Mouse (Mus musculus): Measurements from ENCODE around the gene Gas6.

Gene Gas6

DNA sequence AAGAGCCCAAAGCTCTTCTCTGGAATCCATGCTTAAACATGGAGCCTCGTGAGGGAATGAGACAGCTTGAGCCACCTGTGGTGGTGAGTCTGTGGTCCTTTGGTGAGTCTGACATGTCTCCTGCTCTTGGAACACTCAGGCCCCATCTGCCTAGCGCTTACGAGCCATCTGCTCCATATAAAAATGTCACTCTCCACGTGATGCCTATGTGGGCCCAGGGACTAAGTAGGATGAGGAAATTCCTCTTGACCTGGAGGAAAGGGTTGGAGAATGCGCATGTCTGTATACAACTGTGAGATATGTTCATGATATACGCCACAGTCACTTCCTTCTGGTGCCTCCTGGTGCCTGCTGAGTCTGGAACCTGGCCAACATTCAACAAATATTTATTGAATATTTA, 18.4 kb upstream of the Gas6 start:
- in situ Hi-C loops (cut with MboI; ENCODE audit: low pct_unique_long_range_greater_than_20kb in 1 of 2, low sequenced_read_pairs in 2 of 2, unreplicated experiment in 1 of 2), result no loop called here

DNA sequence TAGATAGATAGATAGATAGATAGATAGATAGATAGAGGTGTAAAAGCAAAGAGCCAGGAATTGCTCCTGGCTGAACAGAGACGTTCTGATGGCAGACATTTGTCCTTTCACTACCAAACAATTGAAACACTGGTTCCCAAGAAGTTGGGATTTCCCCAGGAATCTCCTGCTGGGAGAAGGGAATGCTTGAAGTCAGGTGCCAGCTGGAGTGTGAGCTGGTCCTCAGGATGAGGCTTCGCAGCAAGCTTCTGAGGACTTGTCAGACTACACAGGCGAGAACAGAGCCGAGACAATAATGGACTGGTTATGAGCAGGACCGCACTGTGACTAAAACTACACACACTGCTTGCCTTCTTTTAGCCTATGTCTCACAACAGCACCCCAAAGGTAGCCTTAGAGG, 17.7 kb upstream of the Gas6 start:
- in situ Hi-C loops (cut with MboI; ENCODE audit: low pct_unique_long_range_greater_than_20kb in 1 of 2, low sequenced_read_pairs in 2 of 2, unreplicated experiment in 1 of 2), result no loop called here

DNA sequence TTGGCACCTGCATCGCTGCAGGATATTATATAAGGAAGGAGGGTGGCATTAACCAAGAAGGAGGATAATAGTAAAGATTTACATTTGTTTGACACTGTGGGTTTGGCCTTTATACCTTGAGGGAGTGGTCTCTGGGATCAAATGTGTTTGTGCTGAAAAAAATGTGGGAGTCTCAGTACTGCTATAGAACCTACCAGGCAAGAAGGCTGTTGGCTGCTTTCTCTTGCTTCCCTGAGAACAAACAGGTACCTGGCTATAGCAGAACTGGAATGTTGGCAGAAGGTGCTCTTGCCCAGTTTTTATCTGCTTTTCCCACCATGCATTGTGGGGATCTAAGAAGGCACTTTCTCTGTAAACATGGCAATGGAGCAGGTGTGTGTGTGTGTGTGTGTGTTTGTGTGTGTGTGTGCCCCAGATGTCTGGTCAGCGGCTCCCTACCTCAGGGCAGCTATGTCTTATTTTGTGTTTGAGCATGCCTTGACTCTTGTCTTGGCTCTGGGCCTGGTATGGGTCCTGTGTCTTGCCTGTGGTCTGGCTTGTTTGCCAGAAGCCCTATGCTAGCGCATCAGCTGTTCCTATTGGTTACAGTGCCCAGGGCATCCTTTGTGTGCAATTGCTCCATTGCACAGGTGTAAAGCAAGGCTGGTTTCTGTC, 13.1 kb upstream of the Gas6 start:
- in situ Hi-C loops (cut with MboI; ENCODE audit: low pct_unique_long_range_greater_than_20kb in 1 of 2, low sequenced_read_pairs in 2 of 2, unreplicated experiment in 1 of 2), result no loop called here

DNA sequence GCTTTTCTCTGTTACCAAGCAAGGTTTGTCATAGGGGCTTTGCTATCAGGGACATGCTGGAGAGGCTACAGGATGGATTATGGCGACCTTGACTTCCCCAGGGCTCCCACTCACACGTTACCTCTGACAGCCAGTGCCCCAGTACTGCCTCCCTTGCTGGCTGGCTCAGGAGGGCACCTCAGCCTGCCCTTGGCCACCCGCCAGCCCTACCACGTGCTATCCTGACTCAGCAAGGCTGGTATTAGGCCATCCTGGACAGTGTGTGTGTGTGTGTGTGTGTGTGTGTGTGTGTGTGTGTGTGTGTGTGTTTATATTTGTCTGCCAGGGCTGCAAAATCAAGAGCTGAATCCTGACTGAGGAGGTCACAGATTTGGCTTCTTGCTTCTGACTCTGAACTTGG, 12.6 kb upstream of the Gas6 start:
- in situ Hi-C loops (cut with MboI; ENCODE audit: low pct_unique_long_range_greater_than_20kb in 1 of 2, low sequenced_read_pairs in 2 of 2, unreplicated experiment in 1 of 2), result no loop called here

DNA sequence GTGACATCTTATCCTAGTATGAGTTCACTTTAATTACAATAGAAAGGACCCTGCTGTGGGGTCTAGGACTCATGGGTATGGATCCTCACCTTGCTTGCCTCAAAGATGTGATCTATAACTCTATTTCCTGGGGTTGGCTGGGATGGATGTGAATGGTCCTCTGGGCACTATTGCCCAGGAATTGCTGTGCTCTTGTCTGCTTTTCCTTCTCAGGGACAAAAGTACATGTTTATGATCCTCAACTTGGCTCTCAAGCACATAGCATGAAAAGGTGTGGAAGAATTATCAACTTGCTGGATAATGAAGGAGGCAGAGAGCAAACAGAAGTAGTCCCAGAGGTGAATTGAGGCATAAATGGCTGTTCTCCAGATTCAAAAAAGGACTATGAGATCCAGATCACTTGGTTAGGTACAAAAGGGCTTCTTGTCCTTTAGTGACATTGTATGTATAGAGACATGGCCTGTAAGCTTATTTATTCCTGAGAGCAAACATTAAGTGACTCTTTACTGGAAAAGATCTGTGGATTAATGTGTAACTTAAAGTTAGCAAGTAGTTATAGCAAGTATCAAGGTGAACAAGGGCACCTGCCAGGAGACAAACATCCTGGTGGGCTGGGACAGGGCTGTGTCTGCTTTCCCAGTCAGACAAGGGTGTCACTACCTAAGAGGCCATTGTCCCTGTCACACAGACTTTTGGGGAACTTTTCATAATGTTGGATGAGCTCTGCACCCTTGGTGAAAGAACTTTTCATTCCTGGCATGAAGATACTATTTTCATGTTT, 10.8 kb upstream of the Gas6 start:
- in situ Hi-C loops (cut with MboI; ENCODE audit: low pct_unique_long_range_greater_than_20kb in 1 of 2, low sequenced_read_pairs in 2 of 2, unreplicated experiment in 1 of 2), result no loop called here

DNA sequence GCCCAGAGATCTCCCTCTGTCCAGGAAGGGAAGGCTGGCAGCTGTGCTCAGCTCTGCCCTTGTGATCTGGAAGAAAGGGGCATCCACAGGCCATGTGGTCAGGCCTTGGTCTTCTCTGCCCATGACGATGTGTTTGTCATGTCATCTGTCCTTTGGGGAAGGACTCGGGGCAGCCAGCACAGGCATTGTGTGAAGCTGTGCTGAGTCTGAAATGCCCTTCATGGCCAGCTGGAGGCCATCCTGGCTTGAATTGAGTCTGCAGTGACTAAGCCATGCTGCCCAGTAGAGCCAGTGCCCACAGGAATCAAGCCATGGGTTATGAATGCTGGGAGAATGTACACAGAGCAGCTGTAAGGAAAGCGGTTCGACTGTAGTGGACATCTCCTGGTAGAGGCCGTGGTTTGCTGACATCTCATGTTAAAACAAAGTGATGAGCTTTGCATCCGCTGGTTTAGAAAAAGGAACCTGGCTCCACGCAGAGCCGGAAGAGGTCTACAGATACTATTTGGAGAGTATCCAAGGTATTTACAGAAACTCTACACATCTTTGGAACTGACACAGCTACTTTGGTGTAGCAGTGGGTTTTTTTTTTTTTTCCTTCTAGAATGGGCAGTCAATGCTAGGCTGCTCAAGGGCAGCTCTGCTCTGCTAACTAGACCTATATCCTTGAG, 9.8 kb upstream of the Gas6 start:
- in situ Hi-C loops (cut with MboI; ENCODE audit: low pct_unique_long_range_greater_than_20kb in 1 of 2, low sequenced_read_pairs in 2 of 2, unreplicated experiment in 1 of 2), result no loop called here

DNA sequence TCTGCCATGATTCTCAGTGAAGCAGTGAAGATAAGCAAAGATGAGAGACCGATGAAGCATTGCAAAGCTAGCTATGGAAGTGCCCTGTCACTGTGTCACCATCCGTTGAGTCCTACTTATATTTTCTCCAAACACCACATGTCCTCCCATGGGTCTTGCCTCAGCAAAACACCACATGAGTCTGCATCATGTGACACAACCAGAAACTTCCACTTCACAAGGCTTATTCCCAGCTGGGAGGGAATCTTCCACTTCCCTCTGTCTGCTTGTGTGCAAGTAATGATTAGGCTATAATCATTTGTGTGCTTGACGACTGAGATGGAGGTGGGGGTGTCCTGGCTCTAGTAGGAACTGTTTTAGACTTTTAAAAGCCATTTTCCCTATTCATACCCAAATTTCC, 6.9 kb upstream of the Gas6 start:
- in situ Hi-C loops (cut with MboI; ENCODE audit: low pct_unique_long_range_greater_than_20kb in 1 of 2, low sequenced_read_pairs in 2 of 2, unreplicated experiment in 1 of 2), result no loop called here

DNA sequence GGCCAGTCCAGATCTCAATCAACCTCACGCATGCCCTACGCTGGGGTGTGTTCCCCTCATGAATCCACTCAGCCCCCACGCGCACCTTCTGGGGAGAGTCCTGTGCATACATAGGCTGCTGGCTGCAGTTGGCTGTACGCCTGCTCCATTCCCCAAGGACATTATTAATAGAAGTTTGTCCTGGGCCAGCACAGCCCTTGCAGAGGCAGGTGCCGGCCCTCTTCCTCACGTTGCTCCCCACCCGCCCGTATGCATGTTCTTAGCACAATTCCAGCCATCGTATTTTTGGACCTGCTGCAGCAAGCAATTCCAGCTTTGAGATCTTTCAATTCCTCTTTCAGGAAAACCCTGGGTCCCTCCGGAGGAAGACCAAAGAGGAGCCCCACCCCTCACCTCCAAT, 1.3 kb downstream of the Gas6 start:
- in situ Hi-C loops (cut with MboI; ENCODE audit: low pct_unique_long_range_greater_than_20kb in 1 of 2, low sequenced_read_pairs in 2 of 2, unreplicated experiment in 1 of 2), result no loop called here

DNA sequence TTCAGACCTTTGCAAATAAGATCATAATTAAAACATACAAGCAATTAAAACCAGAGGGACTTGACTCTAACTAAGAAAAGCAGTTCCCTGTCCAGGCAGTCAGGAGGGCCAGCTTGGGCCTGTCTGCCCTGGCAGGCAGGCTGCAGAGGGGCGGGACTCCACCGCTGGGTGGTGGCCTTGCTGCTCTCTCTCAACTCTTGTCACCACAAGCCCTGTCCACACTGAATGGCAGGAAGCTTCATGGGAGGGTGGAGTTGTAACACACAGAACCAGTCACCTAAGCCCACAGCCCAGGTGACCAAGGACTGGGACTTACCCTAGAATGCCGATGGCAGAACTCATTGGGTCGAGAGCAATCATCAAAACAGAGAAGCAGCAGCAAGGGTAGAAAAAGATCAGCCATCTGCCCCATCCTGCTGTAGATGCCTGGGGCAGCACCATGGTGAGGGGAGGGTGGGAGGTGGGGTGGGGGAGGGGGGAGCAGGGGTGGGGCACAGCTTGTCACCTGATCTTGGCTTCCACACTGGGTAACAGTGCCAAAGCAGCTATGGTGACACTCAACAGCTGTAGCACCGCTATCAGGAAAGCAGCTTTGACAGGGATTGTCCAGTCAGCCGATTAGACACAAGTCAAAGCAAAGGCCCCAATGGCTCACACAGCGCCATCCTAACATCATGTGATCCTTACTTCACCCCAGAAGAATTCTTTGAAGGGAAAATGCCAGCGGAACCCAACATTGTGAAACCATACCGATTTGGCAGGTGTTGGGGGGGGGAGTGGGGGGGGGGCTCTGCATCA, 1.9 kb downstream of the Gas6 start:
- in situ Hi-C loops (cut with MboI; ENCODE audit: low pct_unique_long_range_greater_than_20kb in 1 of 2, low sequenced_read_pairs in 2 of 2, unreplicated experiment in 1 of 2), result no loop called here

DNA sequence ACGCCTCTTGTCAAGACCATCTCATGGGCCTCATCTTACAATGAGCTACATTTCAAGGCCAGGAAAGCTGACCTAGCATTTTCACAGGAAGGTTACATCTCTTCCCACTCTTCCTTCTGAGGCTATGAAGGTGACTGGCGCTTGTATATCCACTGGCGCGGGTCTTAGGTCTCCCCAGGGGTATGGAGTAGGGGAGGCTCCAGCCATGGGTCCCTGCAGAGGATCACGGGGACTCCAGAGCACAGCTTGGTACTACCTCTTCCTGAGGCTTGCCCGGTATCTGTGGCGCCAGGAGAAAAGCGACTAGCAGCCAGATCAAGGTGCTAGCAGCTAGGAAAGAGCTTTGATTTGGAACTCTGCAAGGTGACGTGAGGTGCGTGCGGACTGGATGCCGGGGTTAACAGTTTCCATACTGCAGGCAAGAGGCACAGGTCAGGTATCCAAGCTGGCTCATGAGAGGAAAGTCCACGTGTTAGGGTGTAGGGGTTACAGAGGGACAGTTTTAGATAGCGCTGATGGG, 2.7 kb downstream of the Gas6 start:
- in situ Hi-C loops (cut with MboI; ENCODE audit: low pct_unique_long_range_greater_than_20kb in 1 of 2, low sequenced_read_pairs in 2 of 2, unreplicated experiment in 1 of 2), result no loop called here

DNA sequence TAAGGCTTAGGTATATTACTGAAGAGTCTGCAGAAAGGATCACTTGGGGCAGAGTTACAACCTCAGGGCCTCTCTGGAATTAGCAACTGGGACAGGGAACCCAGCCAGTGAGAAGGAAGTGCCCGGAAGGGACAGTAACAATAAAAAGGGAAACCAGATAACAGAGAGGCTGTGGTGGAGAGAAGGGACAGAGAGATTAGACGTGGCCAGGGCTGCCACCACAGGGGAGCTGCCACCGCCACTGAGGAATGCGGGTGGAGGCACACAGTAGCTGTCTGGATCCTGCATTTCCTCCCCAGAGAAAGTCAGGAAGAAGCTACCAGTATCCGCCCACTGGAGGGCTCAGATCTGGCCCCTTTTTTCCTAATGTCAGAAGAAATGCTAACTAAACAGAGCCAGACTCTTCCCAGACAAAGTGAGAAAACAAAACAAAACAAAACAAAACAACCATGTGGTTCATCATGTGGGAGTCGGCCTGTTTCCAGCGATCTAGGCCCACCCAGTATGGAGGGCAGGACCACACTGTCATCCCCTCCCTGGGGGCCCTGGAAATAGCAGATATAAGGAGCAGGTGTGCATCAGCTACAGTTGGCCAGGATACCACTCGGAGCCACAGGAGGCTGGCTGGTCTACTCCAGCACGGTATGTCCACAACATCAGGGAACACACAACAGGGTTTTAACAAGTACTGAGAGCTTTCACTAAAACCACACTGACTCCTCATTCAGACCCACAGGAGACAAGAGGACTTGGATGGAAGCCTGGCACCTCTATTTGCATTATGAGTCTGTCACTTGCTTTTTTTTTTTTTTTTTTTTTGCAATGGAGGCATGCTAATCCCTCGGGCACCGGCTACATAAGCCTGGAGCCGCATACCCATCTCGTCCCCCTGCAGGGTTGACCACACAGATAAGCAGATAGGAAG, 4.0 kb downstream of the Gas6 start:
- in situ Hi-C loops (cut with MboI; ENCODE audit: low pct_unique_long_range_greater_than_20kb in 1 of 2, low sequenced_read_pairs in 2 of 2, unreplicated experiment in 1 of 2), result no loop called here

DNA sequence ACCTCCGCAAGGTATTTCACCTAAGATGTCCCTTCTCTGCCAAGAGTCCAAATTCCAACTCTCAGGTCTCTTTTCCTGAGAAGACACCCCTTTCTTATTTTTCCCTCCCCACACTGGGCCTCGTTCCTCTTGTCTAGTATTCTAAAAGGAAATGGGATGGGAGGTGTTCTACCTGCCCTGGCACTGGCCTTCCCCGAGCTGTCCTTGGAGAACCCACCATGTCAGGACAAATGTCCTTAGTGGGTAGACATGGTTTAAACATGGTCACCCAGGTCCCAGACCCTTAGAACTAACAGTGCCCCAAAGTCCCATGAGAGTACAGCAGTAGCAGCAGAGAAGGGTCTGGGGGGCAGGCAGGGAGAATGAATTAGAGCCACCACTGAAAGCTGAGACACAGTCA, 4.9 kb downstream of the Gas6 start:
- in situ Hi-C loops (cut with MboI; ENCODE audit: low pct_unique_long_range_greater_than_20kb in 1 of 2, low sequenced_read_pairs in 2 of 2, unreplicated experiment in 1 of 2), result no loop called here

DNA sequence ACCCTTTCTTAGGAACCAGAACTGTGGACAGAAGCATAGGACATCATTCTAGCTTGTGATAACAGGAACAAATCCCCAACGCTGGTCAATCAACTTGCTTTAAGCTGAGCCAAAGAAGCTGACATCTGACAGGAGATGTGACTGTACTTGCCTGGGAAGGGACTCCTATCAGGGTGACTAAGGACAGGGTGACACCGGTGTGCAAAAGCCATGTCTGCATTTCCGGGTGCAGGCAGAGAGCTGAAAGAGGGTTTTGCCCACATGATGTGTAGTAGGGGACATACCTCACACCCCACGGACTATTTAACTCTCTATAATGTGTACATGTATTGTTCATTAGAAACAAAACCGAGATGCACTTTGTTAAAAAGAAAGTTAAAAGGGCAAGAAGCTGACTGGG, 11.1 kb downstream of the Gas6 start:
- in situ Hi-C loops (cut with MboI; ENCODE audit: low pct_unique_long_range_greater_than_20kb in 1 of 2, low sequenced_read_pairs in 2 of 2, unreplicated experiment in 1 of 2), result no loop called here

DNA sequence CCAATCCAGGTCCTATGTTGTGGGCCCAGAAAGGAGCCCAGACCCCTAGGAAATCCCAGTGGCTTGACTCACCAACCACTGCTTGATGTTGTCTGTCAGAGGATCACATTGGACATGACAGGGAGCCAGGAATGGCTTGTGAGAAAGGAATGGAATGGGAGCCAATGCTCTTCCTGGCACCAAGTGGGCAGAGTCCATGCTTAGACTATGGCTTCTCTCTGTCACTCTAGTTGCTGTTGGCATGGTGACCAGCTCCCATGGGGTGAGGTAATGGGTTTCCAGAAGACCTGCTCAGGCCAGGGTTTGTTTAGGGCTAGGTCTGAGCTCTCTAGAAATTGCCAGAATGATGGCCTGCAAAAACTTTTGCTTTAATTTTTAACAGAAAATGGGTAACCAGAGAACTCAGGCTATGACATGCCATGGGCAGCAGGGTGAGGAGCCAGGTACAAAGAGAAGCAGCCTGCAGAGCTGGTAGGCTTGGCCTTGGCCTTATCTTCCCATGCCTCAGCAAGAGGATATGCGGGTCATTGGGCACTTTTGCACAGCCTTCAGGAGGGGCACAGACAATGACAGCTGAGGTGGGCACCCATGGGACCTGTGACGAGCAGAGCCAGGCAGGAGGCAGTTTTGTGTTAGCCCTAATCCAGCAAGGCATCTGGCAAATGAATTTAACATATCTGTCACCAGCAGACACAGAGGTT, 12.0 kb downstream of the Gas6 start:
- in situ Hi-C loops (cut with MboI; ENCODE audit: low pct_unique_long_range_greater_than_20kb in 1 of 2, low sequenced_read_pairs in 2 of 2, unreplicated experiment in 1 of 2), result no loop called here

DNA sequence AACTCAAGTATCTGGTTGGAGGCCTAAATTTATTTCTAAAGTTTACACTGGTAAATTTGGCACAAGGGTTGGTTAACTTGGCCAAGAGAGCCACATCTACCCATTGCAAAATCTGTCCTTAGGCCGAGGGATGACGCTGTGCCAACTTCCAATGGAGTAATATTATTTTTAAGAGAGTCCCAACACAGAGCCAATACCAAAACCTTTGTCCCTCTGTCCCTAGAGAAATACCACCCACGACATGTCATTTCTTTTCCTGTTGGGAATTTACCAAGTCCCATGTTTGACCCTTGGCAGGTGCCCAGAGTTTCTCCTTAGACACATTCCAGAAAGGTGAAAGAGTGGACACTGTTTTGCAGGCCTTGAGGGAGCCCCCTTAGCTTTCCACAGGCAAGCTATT, 12.7 kb downstream of the Gas6 start:
- in situ Hi-C loops (cut with MboI; ENCODE audit: low pct_unique_long_range_greater_than_20kb in 1 of 2, low sequenced_read_pairs in 2 of 2, unreplicated experiment in 1 of 2), result no loop called here

DNA sequence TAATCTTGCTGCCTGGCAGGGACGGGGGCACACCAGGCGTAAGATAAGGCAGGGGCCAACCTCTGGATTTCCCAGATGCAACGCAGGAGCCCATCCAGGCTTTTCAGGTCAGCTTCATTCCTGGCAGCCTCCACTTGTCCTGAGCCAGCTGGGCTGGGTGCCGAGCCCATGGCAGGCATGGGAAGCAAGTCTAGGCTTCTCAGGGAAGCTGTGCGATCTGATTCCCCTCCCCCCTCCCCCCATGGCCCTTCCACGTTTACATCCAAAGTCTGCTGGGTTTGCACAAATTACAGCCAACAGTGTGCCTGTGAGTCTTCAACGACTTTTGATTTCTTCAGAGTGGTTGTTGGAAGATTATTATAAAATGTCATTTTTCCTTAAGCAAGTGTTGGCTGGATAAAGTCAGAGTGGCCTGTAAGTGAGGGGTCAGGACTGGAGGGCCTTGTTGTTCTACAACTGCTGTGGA, 13.2 kb downstream of the Gas6 start:
- in situ Hi-C loops (cut with MboI; ENCODE audit: low pct_unique_long_range_greater_than_20kb in 1 of 2, low sequenced_read_pairs in 2 of 2, unreplicated experiment in 1 of 2), result no loop called here

DNA sequence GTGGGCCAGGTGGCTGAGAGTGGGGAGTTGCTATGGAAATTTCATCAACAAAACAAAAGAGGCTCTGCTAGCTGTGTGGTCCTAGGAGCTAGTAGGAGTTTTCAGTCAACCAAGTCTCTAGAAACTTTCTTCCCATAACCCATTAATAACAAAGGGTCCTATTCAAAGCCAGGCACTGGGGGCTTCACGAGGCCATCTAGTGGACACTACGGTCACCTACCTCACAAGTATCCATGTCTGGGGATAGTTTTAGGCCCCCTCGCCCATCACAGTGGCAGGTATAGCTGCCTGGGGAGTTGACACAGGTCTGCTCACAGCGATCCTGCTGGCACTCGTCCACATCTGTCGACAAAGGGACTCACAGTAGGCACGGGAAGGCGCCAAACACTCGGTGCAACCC, 18.4 kb downstream of the Gas6 start:
- in situ Hi-C loops (cut with MboI; ENCODE audit: low pct_unique_long_range_greater_than_20kb in 1 of 2, low sequenced_read_pairs in 2 of 2, unreplicated experiment in 1 of 2), result no loop called here
